Mouse (Mus musculus) forebrain, embryonic 16.5 days (tissue): ENCODE data around the gene Rbms3. TPM values are rescaled to one million over a fixed set of nuclear protein-coding genes. Genes with fewer than 3 reads are reported as not detected.

ENCODE experiments used
- ATAC-seq: fragments of 200-750 bp; cut with Nextera tagmentation; 2 replicates; pipeline ENCODE4 v1.8.0; 2017; ENCODE audit warnings: mild to moderate bottlenecking, moderate library complexity
- H3K27ac ChIP-seq: fragments of 300-500 bp; sonication (generic); 2 replicates; pipeline ENCODE4 v1.5.1; 2014; ENCODE audit warnings: low read length, control low read depth
- H3K27me3 ChIP-seq: fragments of 300-500 bp; sonication (generic); replicated peaks from 2 replicates; pipeline ENCODE4 v1.6.1; 2014; ENCODE audit warnings: low read length; ENCODE audit not compliant: control insufficient read depth, insufficient read depth
- H3K36me3 ChIP-seq: fragments of 300-500 bp; sonication (generic); 2 replicates; pipeline ENCODE4 v1.6.1; 2014; ENCODE audit not compliant: control insufficient read depth, insufficient read depth
- H3K4me1 ChIP-seq: fragments of 300-500 bp; sonication (generic); replicated peaks from 2 replicates; pipeline ENCODE4 v1.6.1; 2014; ENCODE audit warnings: low read length; ENCODE audit not compliant: control insufficient read depth, insufficient read depth
- H3K4me2 ChIP-seq: fragments of 300-500 bp; sonication (generic); 2 replicates; pipeline ENCODE4 v1.6.1; 2014; ENCODE audit warnings: mild to moderate bottlenecking, low read length, control low read depth
- H3K4me3 ChIP-seq: fragments of 300-500 bp; sonication (generic); replicated peaks from 2 replicates; pipeline ENCODE4 v1.5.1; 2014; ENCODE audit warnings: mild to moderate bottlenecking, low read length, control low read depth
- H3K9ac ChIP-seq: fragments of 300-500 bp; sonication (generic); replicated peaks from 2 replicates; pipeline ENCODE4 v1.6.1; 2014; ENCODE audit warnings: low read depth, low read length, control low read depth
- H3K9me3 ChIP-seq: fragments of 300-500 bp; sonication (generic); 2 replicates; pipeline ENCODE4 v1.6.1; 2016; ENCODE audit warnings: low read length; ENCODE audit not compliant: control insufficient read depth
- WGBS: fragments of 180-500 bp; shearing (Covaris S2); extraction: QIAGEN DNeasy Blood & Tissue Kit; methylation state at CpG from one replicate; pipeline ENCODE4 v1.1.7; 2014; 5-methylcytosine and 5-hydroxymethylcytosine counted together
- polyA plus RNA-seq: library from polyadenylated mRNA; unstranded; fragments of >200 nt; fragmentation: Nextera tagmentation; extraction: Ambion mirVana; gene quantifications from 2 replicates; pipeline ENCODE4 v1.2.1, GENCODE M21; 2015

Rbms3 gene
- polyA plus RNA-seq, 1 experiment from 2014 or later = 25.7 TPM

GRCm38 (mm10) chr9:117100181-117100580, 529.5 kb downstream of the Rbms3 start:
- H3K36me3 ChIP-seq = no peaks in the 10 kb centered on the region
- no peaks in the 10 kb centered on the region for H3K9me3 ChIP-seq
- no peak overlapping the region for H3K9ac ChIP-seq
- WGBS = 91% methylated on average over 5 of the region's 5 CpGs
- H3K4me2 ChIP-seq = no peak overlapping the region
- H3K4me3 ChIP-seq = no peak overlapping the region
- H3K4me1 ChIP-seq = no peaks in the 10 kb centered on the region
- no peaks in the 10 kb centered on the region for H3K27me3 ChIP-seq
- ATAC-seq = no peak
- no peak overlapping the region for H3K27ac ChIP-seq

DNA sequence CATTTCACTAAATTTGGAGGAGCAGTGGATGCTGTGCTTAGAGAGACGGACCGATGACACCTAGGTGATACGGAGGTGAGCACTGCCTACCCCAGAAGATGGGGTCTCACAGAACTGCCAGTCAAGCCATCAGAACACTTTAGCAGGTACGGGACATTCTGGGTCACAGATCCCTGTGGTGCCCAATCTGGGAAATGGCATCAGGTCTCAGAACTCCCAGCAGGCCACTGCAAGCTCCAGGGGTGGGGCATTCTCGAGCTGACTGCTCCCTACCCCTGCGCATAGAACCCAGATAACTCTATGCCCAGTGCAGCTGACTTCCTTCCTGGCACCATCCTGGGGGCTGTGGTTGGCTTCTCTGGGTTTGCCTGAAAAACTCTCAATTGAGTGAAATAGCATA, 536.2 kb downstream of the Rbms3 start:
- ATAC-seq = no peak
- H3K4me2 ChIP-seq = no peak overlapping the region
- no peaks in the 10 kb centered on the region for H3K27me3 ChIP-seq
- WGBS = 93% methylated on average over 6 of the region's 6 CpGs
- no peaks in the 10 kb centered on the region for H3K36me3 ChIP-seq
- no peak overlapping the region for H3K4me3 ChIP-seq
- peaks cover 6% of the 10 kb centered on the region; the same call in 1 of the 2 replicates for H3K4me1 ChIP-seq
- H3K9me3 ChIP-seq = no peaks in the 10 kb centered on the region
- no peak overlapping the region for H3K27ac ChIP-seq
- no peak overlapping the region for H3K9ac ChIP-seq

DNA sequence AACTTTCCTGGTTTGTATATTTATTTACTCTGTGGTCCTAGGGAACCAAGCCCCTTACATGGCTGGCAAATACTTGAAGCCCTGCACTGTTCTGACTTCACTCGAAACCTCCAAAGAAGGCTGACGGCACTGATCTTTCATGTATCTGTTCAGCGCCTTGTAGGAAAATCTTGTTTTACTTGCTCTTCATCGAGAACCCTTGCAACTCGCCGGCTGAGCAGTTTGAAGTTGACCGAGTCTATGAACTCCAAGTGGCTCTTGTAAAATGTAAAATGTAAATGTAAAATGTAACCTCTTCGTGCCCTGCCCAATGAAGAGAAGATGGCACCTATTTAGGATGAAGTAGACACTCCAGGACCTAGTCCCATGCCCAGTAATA, 537.5 kb downstream of the Rbms3 start:
- ATAC-seq = no peak
- H3K4me3 ChIP-seq = no peak overlapping the region
- no peak overlapping the region for H3K27ac ChIP-seq
- H3K36me3 ChIP-seq = no peaks in the 10 kb centered on the region
- no peak overlapping the region for H3K9ac ChIP-seq
- no peaks in the 10 kb centered on the region for H3K27me3 ChIP-seq
- no peaks in the 10 kb centered on the region for H3K9me3 ChIP-seq
- WGBS = 95% methylated on average over 8 of the region's 8 CpGs
- no peak overlapping the region for H3K4me2 ChIP-seq
- H3K4me1 ChIP-seq = peaks cover 6% of the 10 kb centered on the region; the same call in 1 of the 2 replicates

GRCm38 (mm10) chr9:117091253-117092176, 538.2 kb downstream of the Rbms3 start:
- H3K36me3 ChIP-seq = no peaks in the 10 kb centered on the region
- no peak overlapping the region for H3K9ac ChIP-seq
- H3K27ac ChIP-seq = no peak overlapping the region
- no peaks in the 10 kb centered on the region for H3K9me3 ChIP-seq
- H3K27me3 ChIP-seq = no peaks in the 10 kb centered on the region
- 85% methylated on average over 9 of the region's 9 CpGs for WGBS
- no peak overlapping the region for H3K4me2 ChIP-seq
- H3K4me1 ChIP-seq = peaks cover 6% of the 10 kb centered on the region; the same call in 1 of the 2 replicates
- ATAC-seq = no peak
- no peak overlapping the region for H3K4me3 ChIP-seq

DNA sequence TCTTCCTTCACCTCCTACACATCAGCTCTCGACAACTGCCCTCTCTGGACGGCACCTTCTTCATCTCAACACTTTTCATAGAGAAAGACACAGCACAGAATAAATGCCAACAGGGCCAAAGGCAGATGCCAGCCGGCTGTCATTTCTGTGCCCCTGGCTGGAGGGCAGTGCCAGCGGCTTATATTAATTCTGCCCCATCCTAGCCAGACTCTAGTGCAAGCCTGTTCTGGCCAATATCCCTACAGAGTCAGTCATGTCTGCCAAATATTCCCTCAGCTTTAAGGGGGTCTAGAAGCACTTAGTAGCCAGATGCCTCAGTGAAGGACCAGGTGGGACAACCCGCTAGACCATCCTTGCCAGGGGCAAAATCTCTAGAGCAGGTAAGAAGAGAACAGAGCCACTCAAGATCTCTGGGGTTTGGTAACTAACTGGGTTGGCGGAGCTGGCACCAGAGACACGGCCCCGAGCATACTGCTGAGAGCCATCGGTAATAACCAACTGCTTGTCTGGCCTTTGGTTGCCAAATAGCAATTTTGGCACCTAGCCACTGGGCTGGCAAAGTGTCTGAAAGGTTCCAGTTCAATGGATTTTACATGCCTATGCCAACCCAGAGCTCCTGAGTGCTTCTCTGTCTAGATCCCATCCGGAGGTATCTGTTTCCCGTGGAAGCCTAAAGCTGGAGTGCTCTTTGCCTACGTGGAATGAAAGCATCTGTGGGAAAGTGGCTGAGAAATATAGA, 540.1 kb downstream of the Rbms3 start:
- peaks cover 6% of the 10 kb centered on the region; the same call in 1 of the 2 replicates for H3K4me1 ChIP-seq
- no peaks in the 10 kb centered on the region for H3K36me3 ChIP-seq
- ATAC-seq = peak; percentile 66
- WGBS = 68% methylated on average over 12 of the region's 12 CpGs
- no peak overlapping the region for H3K9ac ChIP-seq
- H3K9me3 ChIP-seq = no peaks in the 10 kb centered on the region
- H3K4me2 ChIP-seq = no peak overlapping the region
- H3K27ac ChIP-seq = no peak overlapping the region
- H3K27me3 ChIP-seq = no peaks in the 10 kb centered on the region
- no peak overlapping the region for H3K4me3 ChIP-seq

GRCm38 (mm10) chr9:117088309-117088708, 541.4 kb downstream of the Rbms3 start:
- no peaks in the 10 kb centered on the region for H3K36me3 ChIP-seq
- no peak overlapping the region for H3K27ac ChIP-seq
- 82% methylated on average over 6 of the region's 6 CpGs for WGBS
- no peaks in the 10 kb centered on the region for H3K9me3 ChIP-seq
- H3K4me3 ChIP-seq = no peak overlapping the region
- no peak overlapping the region for H3K4me2 ChIP-seq
- H3K4me1 ChIP-seq = peaks cover 6% of the 10 kb centered on the region; the same call in 1 of the 2 replicates
- no peak overlapping the region for H3K9ac ChIP-seq
- H3K27me3 ChIP-seq = no peaks in the 10 kb centered on the region
- ATAC-seq = no peak

DNA sequence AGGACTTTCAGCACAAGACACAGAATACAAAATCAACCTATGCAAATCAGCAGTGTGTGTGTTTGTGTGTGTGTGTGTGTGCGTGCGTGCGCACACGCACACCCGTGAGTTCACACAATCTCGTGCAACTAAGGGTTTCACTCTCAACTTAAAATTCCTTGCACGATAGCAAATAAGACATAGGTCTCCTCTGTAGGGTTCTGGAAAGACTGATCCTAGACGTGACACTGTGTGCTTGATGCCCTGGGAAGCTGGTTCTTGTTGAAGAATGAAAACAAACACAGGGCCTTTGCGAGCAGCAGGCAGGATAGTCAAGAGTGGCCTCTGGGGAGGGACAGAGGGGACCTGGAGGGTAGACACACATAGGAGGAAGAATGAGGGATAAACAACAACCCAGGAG, 544.0 kb downstream of the Rbms3 start:
- ATAC-seq = no peak
- H3K4me3 ChIP-seq = no peak overlapping the region
- no peak overlapping the region for H3K9ac ChIP-seq
- H3K4me2 ChIP-seq = no peak overlapping the region
- no peaks in the 10 kb centered on the region for H3K36me3 ChIP-seq
- no peaks in the 10 kb centered on the region for H3K9me3 ChIP-seq
- peaks cover 6% of the 10 kb centered on the region; the same call in 1 of the 2 replicates for H3K4me1 ChIP-seq
- 91% methylated on average over 9 of the region's 9 CpGs for WGBS
- no peaks in the 10 kb centered on the region for H3K27me3 ChIP-seq
- H3K27ac ChIP-seq = no peak overlapping the region

GRCm38 (mm10) chr9:117084471-117084870, 545.2 kb downstream of the Rbms3 start:
- Histone ChIP-seq H3K4me1 (peaks cover 2% of the 10 kb centered on the region; the same call in 1 of the 2 replicates), H3K9me3 (no peaks in the 10 kb centered on the region), H3K4me2 (no peak overlapping the region), H3K27me3 (no peaks in the 10 kb centered on the region), H3K27ac (no peak overlapping the region), H3K4me3 (no peak overlapping the region), H3K36me3 (no peaks in the 10 kb centered on the region), H3K9ac (no peak overlapping the region)
- no peak for ATAC-seq
- 97% methylated on average over 2 of the region's 2 CpGs for WGBS

DNA sequence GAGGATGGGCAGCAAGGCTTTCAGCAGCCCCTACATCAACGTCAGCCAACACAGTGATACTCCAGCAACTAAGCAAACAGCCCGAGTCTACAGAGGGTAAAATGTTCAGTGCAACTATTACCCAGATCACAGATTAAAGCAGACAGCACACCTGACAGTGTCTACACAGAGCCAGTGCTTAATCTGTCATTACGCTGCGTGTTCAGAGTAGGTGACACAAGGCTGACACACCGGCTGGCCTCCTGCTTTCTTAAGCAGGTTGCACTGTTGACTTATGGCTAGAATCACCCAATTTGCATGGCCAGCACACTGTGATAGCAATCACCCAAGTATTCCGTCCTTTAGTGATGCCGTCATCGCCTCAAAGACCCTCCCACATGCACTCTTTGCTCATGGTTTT, 550.2 kb downstream of the Rbms3 start:
- WGBS = 93% methylated on average over 8 of the region's 8 CpGs
- ATAC-seq = no peak
- Histone ChIP-seq H3K4me3 (no peak overlapping the region), H3K4me1 (no peaks in the 10 kb centered on the region), H3K36me3 (no peaks in the 10 kb centered on the region), H3K27ac (no peak overlapping the region), H3K9ac (no peak overlapping the region), H3K9me3 (no peaks in the 10 kb centered on the region), H3K27me3 (no peaks in the 10 kb centered on the region), H3K4me2 (no peak overlapping the region)
